Mouse (Mus musculus) erythroblast, embryonic 14.5 days (primary cell): ENCODE results near the gene Iqce. TPM values are rescaled to one million over a fixed set of nuclear protein-coding genes. Genes with fewer than 3 reads are reported as not detected.

ENCODE experiments used
- H3K27me3 ChIP-seq: 2 replicates; pipeline ENCODE4 v1.6.1; 2012; ENCODE audit warnings: inconsistent platforms; ENCODE audit not compliant: control insufficient read depth
- H3K36me3 ChIP-seq: 2 replicates; pipeline ENCODE4 v1.6.1; 2012; ENCODE audit warnings: mild to moderate bottlenecking, inconsistent platforms; ENCODE audit not compliant: control insufficient read depth
- H3K4me1 ChIP-seq: 2 replicates; pipeline ENCODE4 v1.6.1; 2012; ENCODE audit warnings: inconsistent platforms; ENCODE audit not compliant: control insufficient read depth
- H3K4me3 ChIP-seq: replicated peaks from 2 replicates; pipeline ENCODE3; 2012; ENCODE audit warnings: moderate library complexity, mild to moderate bottlenecking, inconsistent platforms
- H3K9me3 ChIP-seq: 2 replicates; pipeline ENCODE4 v1.6.1; 2012; ENCODE audit warnings: low read length, inconsistent platforms, mixed read lengths; ENCODE audit not compliant: control insufficient read depth
- GATA1 ChIP-seq: IDR thresholded peaks from 2 replicates; pipeline ENCODE4 v1.6.1; 2012; ENCODE audit warnings: low read length, inconsistent platforms, mixed read lengths
- TAL1 ChIP-seq: IDR thresholded peaks from 3 replicates; pipeline ENCODE4 v1.6.1; 2012; ENCODE audit warnings: low read length, inconsistent platforms, mixed read lengths
- polyA plus RNA-seq: library from polyadenylated mRNA; stranded (reverse); fragments of >175 nt; gene quantifications from 2 replicates; pipeline ENCODE4 v1.2.3, GENCODE M21; 2012

Iqce gene
- polyA plus RNA-seq, 1 experiment, result 0.16 TPM

GRCm38 (mm10) chr5:140647031-140647760, 55.0 kb downstream of the Iqce start:
- no peaks in the 10 kb centered on the region for H3K9me3 ChIP-seq
- TF ChIP-seq TAL1 (no peak), GATA1 (no peak)
- peaks cover 7% of the 10 kb centered on the region for H3K27me3 ChIP-seq
- peak overlapping the region; percentile 81 for H3K4me3 ChIP-seq
- peaks cover 29% of the 10 kb centered on the region for H3K36me3 ChIP-seq
- peaks cover 86% of the 10 kb centered on the region for H3K4me1 ChIP-seq

- Histone ChIP-seq H3K4me3 (no peak overlapping the region), H3K27me3 (peaks cover 3% of the 10 kb centered on the region; the same call in 1 of the 2 replicates), H3K36me3 (peaks cover 29% of the 10 kb centered on the region), H3K9me3 (no peaks in the 10 kb centered on the region), H3K4me1 (peaks cover 90% of the 10 kb centered on the region)
- TF ChIP-seq TAL1, result no peak
- TF ChIP-seq GATA1, result no peak
Measured at GRCm38 (mm10) chr5:140646171-140646570, 56.0 kb downstream of the Iqce start.

- Histone ChIP-seq H3K4me3 (peak overlapping the region; percentile 47), H3K4me1 (peaks cover 85% of the 10 kb centered on the region), H3K36me3 (peaks cover 29% of the 10 kb centered on the region)
Measured at GRCm38 (mm10) chr5:140645454-140645853, 56.7 kb downstream of the Iqce start.

GRCm38 (mm10) chr5:140644702-140645201, 57.4 kb downstream of the Iqce start:
- peaks cover 33% of the 10 kb centered on the region for H3K36me3 ChIP-seq
- H3K4me1 ChIP-seq, result peaks cover 78% of the 10 kb centered on the region
- H3K4me3 ChIP-seq, result peak overlapping the region; percentile 47
- no peaks in the 10 kb centered on the region for H3K9me3 ChIP-seq
- peak; percentile 70 for TF ChIP-seq GATA1
- TF ChIP-seq TAL1, result peak; percentile 85
- no peaks in the 10 kb centered on the region for H3K27me3 ChIP-seq

More at GRCm38 (mm10) chr5:140645454-140645853, 56.7 kb downstream of the Iqce start:
- no peaks in the 10 kb centered on the region for H3K9me3 ChIP-seq
- H3K27me3 ChIP-seq, result no peaks in the 10 kb centered on the region
- TF ChIP-seq TAL1 (no peak), GATA1 (no peak; the same call in 1 of the 2 replicates)

- no peaks in the 10 kb centered on the region for H3K9me3 ChIP-seq
- H3K4me1 ChIP-seq, result peaks cover 73% of the 10 kb centered on the region
- H3K27me3 ChIP-seq, result no peaks in the 10 kb centered on the region
- H3K36me3 ChIP-seq, result peaks cover 37% of the 10 kb centered on the region
- TF ChIP-seq GATA1 (no peak), TAL1 (no peak)
- H3K4me3 ChIP-seq, result peak overlapping the region; percentile 47
Measured at GRCm38 (mm10) chr5:140644263-140644662, 57.9 kb downstream of the Iqce start.

- Histone ChIP-seq H3K4me3 (no peak overlapping the region), H3K4me1 (peaks cover 54% of the 10 kb centered on the region), H3K36me3 (peaks cover 49% of the 10 kb centered on the region), H3K27me3 (no peaks in the 10 kb centered on the region), H3K9me3 (no peaks in the 10 kb centered on the region)
- no peak for TF ChIP-seq TAL1
- TF ChIP-seq GATA1, result no peak
Measured at GRCm38 (mm10) chr5:140642076-140642475, 60.1 kb downstream of the Iqce start.

- no peaks in the 10 kb centered on the region for H3K27me3 ChIP-seq
- no peak overlapping the region for H3K4me3 ChIP-seq
- TF ChIP-seq GATA1 (no peak), TAL1 (no peak)
- H3K4me1 ChIP-seq, result peaks cover 52% of the 10 kb centered on the region
- H3K9me3 ChIP-seq, result no peaks in the 10 kb centered on the region
- peaks cover 47% of the 10 kb centered on the region for H3K36me3 ChIP-seq
Measured at GRCm38 (mm10) chr5:140641254-140641928, 60.8 kb downstream of the Iqce start.

- Histone ChIP-seq H3K9me3 (no peaks in the 10 kb centered on the region), H3K4me3 (no peak overlapping the region), H3K4me1 (peaks cover 46% of the 10 kb centered on the region), H3K36me3 (peaks cover 46% of the 10 kb centered on the region), H3K27me3 (no peaks in the 10 kb centered on the region)
- TF ChIP-seq GATA1, result no peak
- no peak for TF ChIP-seq TAL1
Measured at GRCm38 (mm10) chr5:140640812-140641211, 61.4 kb downstream of the Iqce start.

- Histone ChIP-seq H3K4me3 (no peak overlapping the region), H3K9me3 (no peaks in the 10 kb centered on the region), H3K36me3 (peaks cover 52% of the 10 kb centered on the region), H3K27me3 (no peaks in the 10 kb centered on the region), H3K4me1 (peaks cover 36% of the 10 kb centered on the region)
- TF ChIP-seq GATA1 (no peak), TAL1 (no peak)
Measured at GRCm38 (mm10) chr5:140639871-140640270, 62.3 kb downstream of the Iqce start.
